Mouse (Mus musculus): ENCODE measurements around the gene Miip.

GRCm38 (mm10) chr4:147884138-147884537 lies 15.5 kb upstream of the Miip start:
- no peak for TF ChIP-seq CTCF (IDR thresholded peaks at IDR 0.05; ENCODE audit: low read depth, low read length)
- TF ChIP-seq POLR2A (IDR thresholded peaks at IDR 0.05; ENCODE audit: insufficient read depth, low read length), result no peak
- TF ChIP-seq EP300 (IDR thresholded peaks at IDR 0.05; ENCODE audit: insufficient read depth, low read depth, low read length), result no peak

All from ES-Bruce4 (cell line).